Mouse (Mus musculus) forebrain, embryonic 15.5 days (tissue): ENCODE results near the gene Anxa2. TPM values are rescaled to one million over a fixed set of nuclear protein-coding genes. Genes with fewer than 3 reads are reported as not detected.

Experiments used
- ATAC-seq: fragments of 200-750 bp; cut with Nextera tagmentation; replicated peaks from 2 replicates; pipeline ENCODE4 v1.8.0; 2017; ENCODE audit warnings: mild to moderate bottlenecking, moderate TSS enrichment, moderate library complexity
- H3K27ac ChIP-seq: fragments of 300-500 bp; sonication (generic); replicated peaks from 2 replicates; pipeline ENCODE4 v1.5.1; 2015; ENCODE audit warnings: mild to moderate bottlenecking, inconsistent platforms
- H3K27me3 ChIP-seq: fragments of 300-500 bp; sonication (generic); 2 replicates; pipeline ENCODE4 v1.6.1; 2015; ENCODE audit warnings: inconsistent platforms
- H3K36me3 ChIP-seq: fragments of 300-500 bp; sonication (generic); 2 replicates; pipeline ENCODE4 v1.6.1; 2015; ENCODE audit warnings: mild to moderate bottlenecking, inconsistent platforms
- H3K4me1 ChIP-seq: fragments of 300-500 bp; sonication (generic); 2 replicates; pipeline ENCODE4 v1.6.1; 2015; ENCODE audit warnings: inconsistent platforms
- H3K4me2 ChIP-seq: fragments of 300-500 bp; sonication (generic); replicated peaks from 2 replicates; pipeline ENCODE4 v1.6.1; 2015; ENCODE audit warnings: mild to moderate bottlenecking, inconsistent platforms
- H3K4me3 ChIP-seq: fragments of 300-500 bp; sonication (generic); 2 replicates; pipeline ENCODE4 v1.5.1; 2015; ENCODE audit warnings: mild to moderate bottlenecking, inconsistent platforms
- H3K9ac ChIP-seq: fragments of 300-500 bp; sonication (generic); replicated peaks from 2 replicates; pipeline ENCODE4 v1.6.1; 2015; ENCODE audit warnings: mild to moderate bottlenecking, inconsistent platforms
- H3K9me3 ChIP-seq: fragments of 300-500 bp; sonication (generic); 2 replicates; pipeline ENCODE4 v1.6.1; 2016; ENCODE audit warnings: inconsistent platforms
- WGBS: fragments of 180-500 bp; shearing (Covaris S2); methylation state at CpG from one replicate; pipeline ENCODE4 v1.1.7; 2015; ENCODE audit warnings: mixed read lengths; 5-methylcytosine and 5-hydroxymethylcytosine counted together
- polyA plus RNA-seq: library from polyadenylated mRNA; unstranded; fragments of >200 nt; fragmentation: Nextera tagmentation; extraction: Ambion mirVana; gene quantifications from 2 replicates; pipeline ENCODE4 v1.2.1, GENCODE M21; 2015

Anxa2 gene
- polyA plus RNA-seq, 1 experiment from 2014 or later: 83.6 TPM

- Histone ChIP-seq H3K36me3 (no peaks in the 10 kb centered on the region), H3K9ac (no peak overlapping the region), H3K27ac (no peak overlapping the region), H3K4me3 (no peak overlapping the region), H3K4me1 (peaks cover 10% of the 10 kb centered on the region), H3K4me2 (no peak overlapping the region), H3K27me3 (no peaks in the 10 kb centered on the region), H3K9me3 (no peaks in the 10 kb centered on the region)
- ATAC-seq: no peak
- WGBS: 95% methylated on average over 10 of the region's 10 CpGs
Measured at GRCm38 (mm10) chr9:69451886-69452810, 1.3 kb upstream of the Anxa2 start.

GRCm38 (mm10) chr9:69453901-69454666 is 664 bp downstream of the Anxa2 start:
- Histone ChIP-seq H3K4me1 (peaks cover 14% of the 10 kb centered on the region), H3K27me3 (no peaks in the 10 kb centered on the region), H3K9me3 (no peaks in the 10 kb centered on the region), H3K9ac (peak overlapping the region; percentile 26), H3K36me3 (no peaks in the 10 kb centered on the region), H3K4me2 (peak overlapping the region; percentile 60), H3K4me3 (peak overlapping the region; percentile 43), H3K27ac (0 out of 2 replicates have a peak overlapping the region, but pooled peaks have one; percentile 16)
- no peak for ATAC-seq
- WGBS: 6% methylated on average over 32 of the region's 32 CpGs

GRCm38 (mm10) chr9:69454691-69455090 is 1.3 kb downstream of the Anxa2 start:
- H3K9ac ChIP-seq: no peak overlapping the region
- H3K27me3 ChIP-seq: no peaks in the 10 kb centered on the region
- H3K27ac ChIP-seq: no peak overlapping the region

GRCm38 (mm10) chr9:69455391-69455790 is 2.0 kb downstream of the Anxa2 start:
- no peak for ATAC-seq

More at GRCm38 (mm10) chr9:69454691-69455090, 1.3 kb downstream of the Anxa2 start:
- peak overlapping the region; percentile 43; the same call in 1 of the 2 replicates for H3K4me3 ChIP-seq
- no peaks in the 10 kb centered on the region for H3K9me3 ChIP-seq
- peak overlapping the region; percentile 60; the same call in 1 of the 2 replicates for H3K4me2 ChIP-seq
- 60% methylated on average over 4 of the region's 4 CpGs for WGBS
- ATAC-seq: no peak
- H3K36me3 ChIP-seq: no peaks in the 10 kb centered on the region
- H3K4me1 ChIP-seq: peaks cover 17% of the 10 kb centered on the region

GRCm38 (mm10) chr9:69456406-69457075 is 3.1 kb downstream of the Anxa2 start:
- Histone ChIP-seq H3K9me3 (no peaks in the 10 kb centered on the region), H3K4me2 (no peak overlapping the region), H3K27me3 (no peaks in the 10 kb centered on the region), H3K4me1 (peaks cover 17% of the 10 kb centered on the region), H3K4me3 (no peak overlapping the region), H3K9ac (no peak overlapping the region), H3K36me3 (no peaks in the 10 kb centered on the region), H3K27ac (no peak overlapping the region)
- no peak for ATAC-seq
- WGBS: 80% methylated on average over 15 of the region's 15 CpGs

More at GRCm38 (mm10) chr9:69455391-69455790, 2.0 kb downstream of the Anxa2 start:
- WGBS: 75% methylated on average over 4 of the region's 4 CpGs
- H3K4me2 ChIP-seq: no peak overlapping the region
- H3K4me3 ChIP-seq: no peak overlapping the region
- H3K27ac ChIP-seq: no peak overlapping the region
- H3K9me3 ChIP-seq: no peaks in the 10 kb centered on the region
- peaks cover 17% of the 10 kb centered on the region for H3K4me1 ChIP-seq
- no peaks in the 10 kb centered on the region for H3K27me3 ChIP-seq
- no peaks in the 10 kb centered on the region for H3K36me3 ChIP-seq
- no peak overlapping the region for H3K9ac ChIP-seq

- H3K4me1 ChIP-seq: peaks cover 17% of the 10 kb centered on the region
- no peak overlapping the region for H3K9ac ChIP-seq
- H3K4me3 ChIP-seq: no peak overlapping the region
- WGBS: 91% methylated on average over 3 of the region's 3 CpGs
- no peak for ATAC-seq
- H3K27ac ChIP-seq: no peak overlapping the region
- no peaks in the 10 kb centered on the region for H3K27me3 ChIP-seq
- no peak overlapping the region for H3K4me2 ChIP-seq
- no peaks in the 10 kb centered on the region for H3K9me3 ChIP-seq
- no peaks in the 10 kb centered on the region for H3K36me3 ChIP-seq
Measured at GRCm38 (mm10) chr9:69457143-69457542, 3.7 kb downstream of the Anxa2 start.

GRCm38 (mm10) chr9:69457747-69458625 is 4.6 kb downstream of the Anxa2 start:
- no peaks in the 10 kb centered on the region for H3K36me3 ChIP-seq
- H3K9ac ChIP-seq: no peak overlapping the region
- no peak for ATAC-seq
- no peaks in the 10 kb centered on the region for H3K9me3 ChIP-seq
- 57% methylated on average over 14 of the region's 14 CpGs for WGBS
- H3K4me3 ChIP-seq: no peak overlapping the region
- H3K27ac ChIP-seq: no peak overlapping the region
- no peak overlapping the region for H3K4me2 ChIP-seq
- H3K4me1 ChIP-seq: peaks cover 17% of the 10 kb centered on the region
- no peaks in the 10 kb centered on the region for H3K27me3 ChIP-seq

GRCm38 (mm10) chr9:69458982-69459381 is 5.6 kb downstream of the Anxa2 start:
- Histone ChIP-seq H3K9me3 (no peaks in the 10 kb centered on the region), H3K4me2 (no peak overlapping the region), H3K27me3 (no peaks in the 10 kb centered on the region), H3K4me3 (no peak overlapping the region), H3K9ac (no peak overlapping the region), H3K36me3 (no peaks in the 10 kb centered on the region), H3K4me1 (peaks cover 8% of the 10 kb centered on the region), H3K27ac (no peak overlapping the region)
- 62% methylated on average over 2 of the region's 2 CpGs for WGBS
- no peak for ATAC-seq

- 92% methylated on average over 7 of the region's 7 CpGs for WGBS
- no peak for ATAC-seq
- no peaks in the 10 kb centered on the region for H3K36me3 ChIP-seq
Measured at GRCm38 (mm10) chr9:69459876-69460275, 6.5 kb downstream of the Anxa2 start.

GRCm38 (mm10) chr9:69463046-69463445 is 9.6 kb downstream of the Anxa2 start:
- Histone ChIP-seq H3K27ac (no peak overlapping the region), H3K9me3 (no peaks in the 10 kb centered on the region), H3K4me1 (peaks cover 7% of the 10 kb centered on the region; the same call in 1 of the 2 replicates), H3K4me2 (no peak overlapping the region), H3K9ac (no peak overlapping the region), H3K36me3 (no peaks in the 10 kb centered on the region), H3K27me3 (no peaks in the 10 kb centered on the region), H3K4me3 (no peak overlapping the region)
- no peak for ATAC-seq
- WGBS: 90% methylated on average over 2 of the region's 2 CpGs

More at GRCm38 (mm10) chr9:69459876-69460275, 6.5 kb downstream of the Anxa2 start:
- Histone ChIP-seq H3K27ac (no peak overlapping the region), H3K4me1 (peaks cover 7% of the 10 kb centered on the region; the same call in 1 of the 2 replicates), H3K9ac (no peak overlapping the region), H3K4me2 (no peak overlapping the region), H3K4me3 (no peak overlapping the region), H3K27me3 (no peaks in the 10 kb centered on the region), H3K9me3 (no peaks in the 10 kb centered on the region)
